Mouse (Mus musculus): ENCODE data around the gene Spaar.
A peak's percentile ranks its signal among the peaks of the same experiment; 100 is the strongest.
"Not testable (repeated sequence)": the region's sequence is repeated elsewhere in the genome, so short reads cannot be mapped to it uniquely, and the experiment has no call there.

The Spaar gene

DNA sequence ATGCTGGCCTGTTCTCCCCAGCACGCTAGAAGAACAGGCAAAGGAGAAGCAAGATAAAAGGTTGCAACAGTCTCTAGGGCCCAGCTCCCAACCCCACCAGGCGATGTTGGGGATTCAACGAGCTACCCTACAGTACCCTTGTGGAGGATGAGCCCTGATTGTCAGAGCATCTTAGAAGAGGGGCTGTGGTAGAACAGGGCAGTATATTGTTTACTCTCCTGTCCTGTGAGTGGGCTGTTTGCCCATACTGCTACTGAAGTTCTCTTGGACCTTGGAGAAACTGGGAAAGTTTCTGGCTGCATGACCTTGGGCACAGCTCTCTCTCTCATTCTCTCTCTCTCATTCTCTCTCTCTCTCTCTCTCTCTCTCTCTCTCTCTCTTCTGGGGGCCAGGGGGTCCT, 708 bp upstream of the Spaar start:
- DNase-seq: no peak

DNA sequence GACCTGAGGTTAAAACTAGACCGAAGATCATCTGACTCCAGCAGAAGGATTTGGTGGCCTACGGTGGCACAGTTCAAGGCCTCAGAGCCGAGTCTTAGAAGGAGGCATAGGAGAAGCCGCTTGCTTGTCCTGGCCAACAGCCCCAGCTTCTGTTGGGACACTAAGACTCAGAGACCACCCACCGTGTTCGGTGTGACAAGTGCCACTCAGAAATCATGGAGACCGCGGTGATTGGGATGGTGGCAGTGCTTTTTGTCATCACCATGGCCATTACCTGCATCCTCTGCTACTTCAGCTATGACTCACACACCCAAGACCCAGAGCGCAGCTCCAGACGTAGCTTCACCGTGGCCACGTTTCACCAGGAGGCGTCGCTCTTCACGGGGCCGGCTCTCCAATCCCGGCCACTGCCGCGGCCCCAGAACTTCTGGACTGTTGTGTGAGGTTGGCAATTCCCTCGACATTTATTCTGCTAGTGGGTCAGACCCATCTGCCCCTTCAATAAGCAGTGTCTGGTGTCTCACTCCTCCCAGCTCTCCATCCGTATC, 990 bp downstream of the Spaar start:
- DNase-seq: no peak

DNA sequence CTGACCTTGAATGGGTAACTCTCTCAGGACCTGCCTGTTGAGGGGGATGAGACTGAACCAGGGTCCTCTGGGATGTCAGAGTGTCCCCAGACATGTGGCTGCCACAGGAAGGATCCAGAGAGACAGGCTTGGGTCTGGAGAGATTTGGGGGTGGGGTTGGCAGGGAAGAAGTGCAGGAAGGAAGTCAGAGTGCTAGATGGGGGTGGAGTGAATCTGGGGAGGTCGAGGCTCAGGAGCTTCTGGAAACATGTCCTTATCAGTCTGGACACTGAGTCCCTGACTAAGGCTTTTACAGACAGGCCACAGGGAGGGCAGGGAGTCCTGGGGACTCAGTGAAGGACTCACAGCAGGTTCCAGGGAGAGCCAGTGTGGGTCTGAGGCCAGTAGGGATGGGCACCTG, 2.3 kb downstream of the Spaar start:
- no peak for DNase-seq

DNA sequence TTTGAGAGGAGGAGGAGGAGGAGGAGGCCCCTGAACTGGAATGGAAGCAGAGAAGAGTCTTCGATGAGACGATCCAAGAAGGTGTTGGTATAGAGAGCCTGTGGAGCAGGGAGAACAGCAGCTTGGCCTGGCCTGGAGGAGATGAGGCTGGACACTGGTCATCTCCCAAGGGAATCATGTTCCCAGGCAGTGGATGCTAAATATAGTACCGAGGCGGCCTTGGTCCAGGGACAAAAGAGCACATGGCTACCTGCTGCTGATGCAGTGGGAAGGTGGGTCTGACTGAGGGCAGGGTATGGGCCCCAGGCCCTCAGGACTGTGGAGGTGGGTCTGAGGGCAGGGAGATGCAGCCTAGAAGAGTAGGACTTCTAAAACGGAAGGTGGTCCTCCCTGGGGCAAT, 3.4 kb downstream of the Spaar start:
- DNase-seq: no peak

DNA sequence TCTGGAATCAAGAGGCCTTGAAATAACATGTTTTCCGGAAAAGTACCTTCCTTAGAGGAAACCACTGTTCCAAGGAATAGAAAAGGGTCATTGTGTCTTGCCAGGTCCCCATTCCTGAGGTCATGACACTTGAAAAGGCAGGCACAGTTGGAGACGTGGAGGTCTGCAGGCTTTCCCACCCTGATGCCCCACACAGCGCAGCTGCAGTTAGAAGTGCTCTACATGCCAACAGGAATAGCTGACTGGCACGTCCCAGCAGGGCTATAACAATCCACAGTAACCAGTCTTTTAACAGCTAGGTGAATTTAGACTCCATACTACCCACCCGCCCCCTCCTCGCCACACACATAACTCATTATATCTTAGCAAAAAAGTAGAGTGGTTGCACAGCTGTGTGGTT, 7.3 kb downstream of the Spaar start:
- DNase-seq: no peak

DNA sequence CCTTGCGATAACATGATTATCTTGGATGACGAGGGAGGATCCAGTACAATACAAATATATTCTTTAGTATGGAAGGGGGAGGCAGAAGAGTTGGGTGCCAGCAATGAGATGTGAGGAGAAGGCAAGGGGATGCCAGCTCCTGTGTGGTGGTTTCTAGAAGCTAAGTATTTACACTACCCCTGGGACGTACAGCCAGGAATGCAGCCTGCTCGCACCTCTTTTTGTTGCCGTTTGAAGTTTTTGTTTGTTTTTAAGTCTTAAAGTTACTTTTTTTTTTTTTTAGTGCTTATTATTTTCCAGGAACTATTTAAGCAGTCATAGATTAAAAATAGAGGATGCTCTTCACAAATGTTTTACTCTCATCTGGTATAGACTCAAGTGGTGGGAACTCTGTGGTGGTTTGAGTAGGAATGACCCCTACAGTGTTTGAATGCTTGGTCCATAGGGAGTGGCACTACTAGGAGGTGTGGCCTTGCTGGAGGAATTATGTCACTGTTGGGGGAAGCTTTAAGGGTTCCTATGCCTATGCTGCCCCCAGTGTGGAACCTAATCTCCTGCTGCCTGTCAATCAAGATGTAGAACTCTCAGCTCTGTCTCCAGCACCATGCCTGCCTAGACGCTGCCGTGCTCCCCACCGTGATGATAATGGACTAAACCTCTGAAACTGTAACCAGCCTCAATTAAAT, 9.3 kb downstream of the Spaar start:
- DNase-seq: no peak

DNA sequence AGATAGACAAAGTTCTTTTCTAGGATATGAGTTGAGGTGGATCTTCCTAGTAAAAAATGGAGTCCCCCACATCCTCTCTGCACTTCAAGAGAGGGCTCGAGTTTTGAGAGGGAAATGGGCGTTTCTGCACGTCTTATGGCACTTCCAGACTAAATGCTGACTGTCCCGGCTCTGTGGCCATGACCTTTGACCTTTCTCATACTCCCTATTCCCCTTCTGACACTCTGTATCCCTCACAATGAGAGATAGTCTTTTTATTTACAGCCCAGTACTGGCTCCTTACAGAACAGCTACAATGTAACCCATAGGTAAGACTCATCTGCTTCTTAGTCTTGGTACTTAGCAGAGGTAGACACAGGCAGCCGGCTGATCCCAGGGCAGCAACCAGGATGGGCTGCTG, 11.7 kb downstream of the Spaar start:
- no peak for DNase-seq

DNA sequence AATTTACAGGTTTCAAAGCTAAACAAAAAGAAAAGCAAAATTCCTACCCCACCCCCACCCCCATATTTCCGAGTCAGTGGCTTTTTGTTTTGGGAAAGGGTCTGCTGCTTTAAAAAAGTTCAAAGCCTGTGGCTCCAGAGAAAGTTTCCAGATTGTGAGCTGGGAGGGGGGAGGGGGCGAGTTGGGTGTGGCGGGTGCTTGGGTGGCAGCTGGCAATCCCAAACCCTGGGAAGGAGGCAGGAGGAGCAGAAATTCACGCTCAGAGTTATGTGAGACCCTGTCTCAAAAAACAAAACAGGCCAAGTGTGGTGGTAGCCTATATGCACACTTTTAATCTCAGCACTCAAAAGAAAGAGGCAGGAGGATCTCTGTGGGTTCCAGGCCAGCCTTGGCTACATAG, 12.8 kb downstream of the Spaar start:
- DNase-seq: no peak

DNA sequence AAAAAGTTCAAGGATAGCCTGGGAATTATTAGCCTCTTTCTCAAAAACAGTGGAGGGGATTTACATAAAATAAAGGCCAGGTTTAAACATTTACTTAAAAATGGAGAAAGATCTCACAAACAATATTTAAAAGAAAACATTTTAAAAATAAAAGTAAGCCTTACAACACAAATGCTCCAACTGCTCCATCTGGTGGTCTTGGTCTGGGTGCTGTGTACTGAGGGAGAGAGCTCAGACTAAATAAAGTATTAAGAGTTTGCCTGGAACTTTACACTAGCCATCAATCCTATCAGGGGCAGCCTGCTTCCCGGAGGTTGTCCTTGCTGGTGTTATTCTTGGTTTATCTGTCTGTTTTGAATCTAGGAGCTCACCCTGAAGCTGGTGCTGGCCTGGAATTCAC, 13.3 kb downstream of the Spaar start:
- no peak for DNase-seq

DNA sequence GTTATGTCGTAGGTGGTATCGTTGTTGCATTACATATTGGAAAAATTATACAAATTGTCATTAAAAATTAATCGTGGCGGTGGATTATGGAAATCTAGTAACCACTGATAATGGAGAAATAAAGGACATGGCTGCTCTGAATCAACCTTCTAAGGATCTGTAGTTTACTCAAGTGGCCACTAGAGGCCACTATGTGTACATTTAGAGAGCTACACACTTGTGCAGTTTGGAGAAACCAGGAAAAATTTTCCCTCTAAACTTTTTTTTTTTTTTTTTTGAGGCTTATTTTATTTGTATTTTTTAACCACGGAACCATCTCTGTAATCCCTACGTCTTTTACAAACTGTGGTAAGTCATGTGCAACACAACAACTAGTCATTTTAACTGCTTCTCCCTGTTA, 15.4 kb downstream of the Spaar start:
- DNase-seq: peak; percentile 71

DNA sequence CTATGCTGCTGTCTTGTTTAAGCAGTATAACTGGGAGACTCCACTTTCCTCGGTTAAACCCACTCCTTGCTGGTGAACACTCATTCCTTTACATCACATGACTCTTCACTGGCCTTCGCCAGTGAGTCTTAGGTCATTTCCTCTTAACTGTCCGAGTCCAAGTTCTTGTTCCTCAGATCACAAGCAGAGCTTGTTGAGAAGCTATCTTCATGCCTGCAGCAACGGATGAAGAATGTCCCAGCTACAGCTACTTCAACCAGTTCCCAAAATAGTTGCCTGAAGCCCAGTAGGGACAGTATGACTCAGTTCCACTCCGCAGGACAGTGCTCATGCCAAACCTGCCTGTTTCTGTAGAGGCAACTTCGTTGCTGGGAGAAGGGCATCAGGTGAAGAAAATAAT, 27.4 kb downstream of the Spaar start:
- no peak for DNase-seq

DNA sequence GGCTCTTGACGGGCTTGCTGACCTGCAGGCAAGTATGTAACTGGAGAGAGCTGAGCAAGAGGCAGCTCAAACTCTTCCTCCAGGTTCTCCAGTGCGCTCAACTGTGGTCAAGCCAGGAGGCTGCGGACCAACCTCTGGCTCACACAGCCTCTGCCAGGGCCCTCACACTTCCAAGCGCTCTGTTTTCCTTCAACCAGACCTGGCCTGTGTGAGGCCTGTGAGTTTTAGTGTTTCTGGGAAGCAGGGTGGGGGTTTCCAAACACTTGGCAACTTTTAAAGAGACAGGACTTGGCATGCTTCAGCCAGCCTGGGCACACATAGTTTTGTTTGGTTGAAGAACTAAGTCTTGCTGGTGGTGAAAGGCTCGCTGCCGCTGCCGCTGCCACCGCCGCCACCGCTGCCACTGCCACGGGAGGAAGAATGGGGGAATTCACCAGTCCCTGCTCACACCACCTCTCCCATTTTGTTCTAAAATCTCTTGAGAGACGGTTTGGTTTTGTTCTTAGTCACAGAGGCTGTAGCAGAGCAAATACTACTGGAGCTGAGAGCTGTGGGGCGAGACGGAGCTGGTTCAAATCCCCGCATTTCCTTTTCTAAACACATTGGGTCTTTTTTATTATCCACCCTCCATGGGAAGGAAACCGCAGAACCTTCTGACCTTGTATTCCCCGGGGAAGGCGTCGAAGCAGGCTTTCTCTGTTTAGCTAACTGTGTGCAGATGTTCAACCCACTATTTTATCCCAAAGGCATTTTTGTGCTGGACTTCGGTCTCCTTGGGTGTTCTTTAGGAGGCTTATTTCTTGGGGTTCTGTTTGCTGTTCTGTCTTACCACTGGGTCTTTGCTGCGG, 30.0 kb downstream of the Spaar start:
- DNase-seq: peak; percentile 22

DNA sequence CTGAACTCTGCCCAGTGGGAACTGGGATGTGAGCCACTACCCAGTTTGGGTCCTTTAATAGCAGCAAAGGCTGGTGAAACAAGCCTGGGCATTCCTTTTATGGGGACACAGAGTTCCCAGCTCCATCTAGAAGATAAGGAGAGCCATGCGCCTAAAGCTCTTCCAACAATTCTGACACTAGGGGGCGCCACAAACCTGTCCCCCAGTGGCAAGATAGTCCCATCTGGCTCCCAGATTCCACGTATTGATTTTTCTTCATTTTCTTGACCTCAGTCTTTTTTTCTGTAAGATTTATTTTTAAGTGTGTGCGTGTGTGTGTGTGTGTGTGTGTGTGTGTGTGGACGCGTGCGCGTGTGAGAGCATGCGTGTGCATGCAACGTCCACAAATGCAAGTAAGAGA, 30.6 kb downstream of the Spaar start:
- DNase-seq: peak; percentile 52

DNA sequence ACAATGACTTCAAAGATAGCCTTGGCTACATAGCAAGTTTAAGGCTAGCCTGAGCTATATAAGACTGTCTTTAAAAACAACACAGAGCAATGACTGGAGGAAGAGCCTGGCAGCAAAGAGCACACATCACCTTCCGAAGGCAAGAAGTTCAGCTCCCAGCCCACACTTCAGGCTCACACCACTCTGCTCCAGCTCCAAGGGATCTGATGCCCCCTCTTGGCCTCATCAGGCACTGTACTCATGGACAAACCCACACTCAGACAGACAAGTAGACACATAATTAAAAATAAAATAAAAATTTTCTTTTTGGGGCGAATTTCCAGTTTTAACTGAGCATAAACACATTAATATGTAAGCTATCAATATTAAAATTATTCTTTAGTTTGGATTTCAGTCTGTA, 31.5 kb downstream of the Spaar start:
- no peak for DNase-seq

DNA sequence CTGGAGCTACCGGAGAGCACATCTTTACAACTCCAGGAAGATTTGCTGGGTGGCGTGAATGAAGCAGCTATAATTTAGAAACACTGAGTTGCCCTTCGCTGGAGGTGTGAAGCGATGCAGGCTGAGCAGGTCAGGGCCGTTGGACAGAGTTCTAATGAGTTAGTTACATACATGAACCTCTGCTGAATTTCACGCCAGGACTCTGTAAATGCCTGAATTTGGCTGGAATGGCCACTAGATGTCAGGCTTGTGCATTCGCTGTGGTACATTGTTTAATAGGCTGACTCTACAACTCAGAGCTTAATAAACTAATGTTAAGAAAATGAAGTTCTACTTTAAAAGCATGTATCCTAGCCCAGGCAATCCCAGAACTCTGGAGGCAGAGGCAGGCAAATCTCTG, 33.6 kb downstream of the Spaar start:
- peak; percentile 77 for DNase-seq

DNA sequence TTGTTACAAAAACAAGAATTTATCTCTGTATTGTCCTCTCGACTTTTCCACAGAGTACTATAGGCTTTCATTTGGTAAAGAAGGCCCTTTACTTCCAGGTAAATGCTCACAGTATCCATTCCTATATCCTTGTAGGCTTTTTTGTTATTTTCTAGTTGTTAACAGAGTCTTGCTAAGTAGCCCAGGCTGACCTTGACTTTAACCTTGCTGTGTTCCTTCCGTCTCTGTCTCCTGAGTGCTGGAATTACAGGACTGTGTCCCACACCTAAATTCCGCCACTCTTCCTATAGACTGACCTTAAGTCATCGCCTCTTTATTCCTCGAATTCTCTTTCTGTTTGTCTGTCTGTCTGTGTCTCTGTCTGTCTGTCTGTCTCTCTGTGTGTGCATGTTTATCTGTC, 38.5 kb downstream of the Spaar start:
- DNase-seq: no peak

DNA sequence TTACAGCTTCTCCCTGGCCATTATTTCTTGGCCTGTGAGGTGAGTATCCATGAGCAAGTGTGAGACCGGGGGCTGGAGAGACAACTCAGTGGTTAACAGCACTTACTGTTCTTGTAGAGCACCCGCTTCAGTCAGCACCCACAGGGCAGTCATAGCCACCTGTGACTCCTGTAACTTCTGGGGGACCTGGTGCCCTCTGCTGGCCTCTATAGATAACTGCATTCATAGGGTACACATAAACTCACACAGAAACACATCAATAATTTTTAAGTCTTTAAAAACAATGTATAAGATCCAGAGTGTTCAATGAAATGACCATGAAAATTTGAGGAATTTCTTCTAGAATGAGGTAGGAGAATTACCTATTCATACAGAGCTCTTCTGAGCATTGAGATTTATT, 39.5 kb downstream of the Spaar start:
- DNase-seq: no peak

DNA sequence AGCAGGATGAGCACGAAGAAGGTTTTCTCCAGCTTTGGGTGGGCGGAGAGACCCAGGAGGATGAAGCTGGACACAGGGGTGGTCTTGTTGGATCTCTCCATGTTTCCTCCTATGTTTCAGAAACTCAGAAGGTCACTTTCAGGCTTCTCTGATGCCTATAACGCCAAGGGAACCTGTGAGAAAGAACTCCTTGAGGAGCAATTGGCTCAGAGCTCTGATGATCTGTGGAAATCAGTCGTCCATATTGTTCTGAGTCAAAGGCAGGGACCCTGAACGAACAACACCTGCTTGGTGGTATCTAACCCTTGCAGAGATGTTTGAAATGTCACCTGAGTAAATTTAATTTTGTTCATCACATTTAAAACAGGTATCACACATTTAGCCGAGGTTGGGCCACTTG, 41.1 kb downstream of the Spaar start, which contains the start of gene Olfr159:
Gene Olfr159 (minus strand): TSS at position 101 of the 400 bp plus-strand sequence.
- no peak for DNase-seq

DNA sequence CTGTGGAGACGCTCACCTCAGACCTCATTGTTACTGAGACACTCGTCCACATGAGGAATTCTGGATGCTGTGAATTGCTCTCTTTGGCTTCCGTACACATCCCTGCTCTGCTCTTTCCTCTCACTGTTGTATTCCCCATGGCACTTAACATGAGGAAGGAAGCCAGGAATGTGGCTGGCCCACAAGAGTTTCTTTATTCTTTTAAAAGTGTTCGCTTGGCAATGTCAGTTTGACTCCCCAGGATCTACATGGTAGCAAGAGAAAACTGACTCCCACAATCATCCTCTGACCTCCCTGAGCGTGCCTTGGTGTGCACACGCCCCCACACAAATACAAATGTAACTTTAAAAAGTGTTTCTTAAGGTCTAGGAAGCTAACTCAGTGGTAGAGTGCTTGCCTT, 41.8 kb downstream of the Spaar start:
- no peak for DNase-seq

DNA sequence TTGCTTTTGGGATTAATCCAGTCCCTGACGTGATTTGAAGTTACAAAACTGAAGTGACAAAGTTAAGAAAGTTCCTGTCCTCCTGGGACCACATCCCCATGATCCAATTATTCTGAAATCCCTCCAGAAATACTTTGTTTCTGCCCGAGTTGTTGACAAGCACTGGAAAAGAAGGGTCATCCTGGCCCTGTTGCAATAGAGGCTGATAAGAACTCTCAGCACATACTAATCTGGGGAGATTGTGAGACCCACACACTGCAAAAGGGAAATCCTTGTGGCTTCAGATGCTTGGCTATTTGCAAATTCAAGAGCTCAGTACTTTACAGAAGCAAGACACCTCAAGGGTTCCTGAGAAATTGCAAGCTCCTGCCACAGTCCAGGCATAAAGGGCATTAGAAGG, 42.5 kb downstream of the Spaar start:
- no peak for DNase-seq

DNA sequence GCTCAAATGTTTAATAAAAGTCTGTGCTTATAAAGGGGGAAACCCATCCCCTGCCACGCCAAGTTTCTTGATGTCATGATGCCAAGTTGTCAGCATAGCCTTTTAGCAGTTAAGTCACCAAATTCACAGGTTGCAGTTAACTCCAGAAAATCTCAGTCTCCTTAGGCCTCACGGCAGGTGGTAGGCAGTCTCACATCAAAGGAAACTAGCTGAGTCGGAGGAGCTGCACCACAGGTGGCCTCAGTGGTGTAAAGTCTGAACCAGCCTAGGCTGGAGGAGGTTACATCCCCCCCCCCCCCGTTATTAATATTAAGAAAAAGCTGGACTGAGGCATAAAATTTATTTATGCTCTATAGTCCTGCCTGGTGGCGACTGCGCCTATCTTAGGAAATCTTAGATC, 65.5 kb downstream of the Spaar start:
- DNase-seq: no peak

DNA sequence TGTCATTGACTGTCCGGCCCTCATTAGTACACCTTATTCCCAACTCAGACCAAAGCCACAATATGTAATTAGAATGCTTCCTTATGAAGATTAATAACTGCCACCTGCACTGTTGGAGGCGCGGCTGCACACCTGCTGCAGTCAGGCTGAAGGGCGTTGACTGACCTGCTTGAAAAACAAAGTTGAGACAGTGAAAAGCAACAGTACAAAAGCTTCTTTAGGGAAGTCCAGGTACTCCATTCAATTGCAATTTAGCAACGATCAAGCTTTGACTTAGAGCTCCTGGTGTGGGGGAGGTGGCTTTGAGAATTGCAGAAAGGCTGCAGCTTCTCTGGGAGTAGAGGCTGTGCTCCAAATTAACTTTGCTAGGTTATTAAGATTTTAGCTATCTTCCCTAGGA, 66.0 kb downstream of the Spaar start:
- not testable (repeated sequence) for DNase-seq

DNA sequence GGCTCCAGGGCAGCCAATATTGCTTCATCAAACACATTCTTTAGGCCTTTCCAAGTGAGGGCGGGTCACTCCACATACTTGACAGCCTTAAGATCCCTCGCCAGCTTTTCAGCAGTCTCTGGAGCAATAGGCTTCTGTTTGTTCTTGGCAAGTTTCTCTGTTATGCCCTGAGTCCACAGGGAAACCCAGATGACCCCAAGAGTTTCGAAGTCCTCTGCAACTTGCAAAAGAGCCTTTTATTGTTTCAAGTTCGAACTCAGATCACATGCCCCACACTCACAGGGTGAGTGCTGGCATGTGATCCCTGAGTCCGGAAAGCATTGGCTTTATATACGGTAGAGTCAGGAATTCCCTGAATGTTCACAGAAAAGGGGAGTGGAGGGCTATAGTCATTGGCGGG, 69.1 kb downstream of the Spaar start:
- DNase-seq: no peak

Measured in embryo, embryonic 11 days (tissue).